Mouse (Mus musculus) thymus, adult 2 months (tissue): Measurements from ENCODE around the gene Mbnl1.

Experiments
- CTCF ChIP-seq: fragments of 200-500 bp; IDR thresholded peaks from 2 replicates; pipeline ENCODE4 v1.5.1; 2012; ENCODE audit warnings: mild to moderate bottlenecking, control low read depth, low read length, moderate library complexity, borderline replicate concordance; ENCODE audit not compliant: control insufficient read depth, poor library complexity, insufficient read depth; ENCODE audit errors: extremely low read depth
- POLR2A ChIP-seq: fragments of 200-500 bp; IDR thresholded peaks from 2 replicates; pipeline ENCODE4 v1.6.1; 2012; ENCODE audit warnings: mild to moderate bottlenecking, low read length, control low read depth, moderate library complexity; ENCODE audit not compliant: control insufficient read depth, poor library complexity, insufficient read depth; ENCODE audit errors: extremely low read depth

DNA sequence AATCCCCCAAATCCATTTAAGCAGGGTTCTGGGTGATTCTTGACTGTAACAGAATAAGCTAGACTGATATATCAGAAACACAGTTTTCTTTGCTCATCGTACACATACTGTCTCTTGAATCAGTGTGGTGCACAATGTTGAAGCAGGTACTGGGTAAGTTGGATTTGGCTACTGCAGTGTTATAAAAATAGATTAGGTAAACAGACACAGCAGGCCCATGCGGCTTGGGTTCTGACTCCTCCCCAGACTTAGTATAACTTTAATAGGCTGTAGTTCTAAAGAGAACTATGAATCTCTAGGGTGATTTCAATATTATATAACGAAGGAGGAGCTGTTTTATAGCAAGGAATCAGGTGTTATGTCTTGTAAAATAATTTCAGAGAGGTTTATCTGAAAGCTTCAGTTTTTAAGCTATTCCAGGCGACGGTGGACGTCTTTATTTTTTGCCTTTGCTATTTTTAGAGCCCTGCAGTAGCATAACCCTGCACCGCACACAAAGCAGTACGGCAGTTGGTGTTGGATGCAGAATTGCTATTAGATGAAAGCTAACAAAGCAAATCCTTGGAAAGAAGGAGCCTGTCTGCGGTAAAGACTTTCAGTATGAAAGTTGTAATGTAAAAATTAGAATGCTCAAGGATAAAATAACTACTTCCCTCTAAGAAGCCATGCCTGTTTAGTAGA, 103.9 kb downstream of the Mbnl1 start:
- TF ChIP-seq CTCF (no peak), POLR2A (no peak)
